Mouse (Mus musculus) lung, postnatal 10 days (tissue): Measurements from ENCODE around the gene Serpini1.
"Not testable (repeated sequence)": the region's sequence is repeated elsewhere in the genome, so short reads cannot be mapped to it uniquely, and the experiment has no call there.

Experiments used
- DNase-seq: peaks from one replicate; pipeline ENCODE4 v3.0.0; 2021

Serpini1 gene

DNA sequence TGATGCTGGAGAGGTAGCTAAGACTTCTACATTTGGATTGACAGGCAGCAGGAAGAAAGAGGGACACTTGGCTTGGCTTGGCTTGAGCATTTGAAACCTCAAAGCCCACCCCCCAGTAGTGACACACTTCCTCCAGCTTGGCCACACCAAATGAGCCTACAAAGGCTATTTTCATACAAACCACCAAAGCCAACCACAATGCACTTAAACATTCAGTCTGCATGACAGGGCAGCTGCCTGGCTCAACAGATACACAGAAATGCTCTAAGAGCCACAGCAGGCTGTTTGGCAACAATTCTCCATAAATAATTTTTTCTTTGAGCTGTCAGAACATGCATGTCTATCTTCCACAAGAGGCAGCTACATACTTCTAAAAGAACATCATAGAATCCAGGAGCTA lies 90.2 kb downstream of the Serpini1 start:
- no peak for DNase-seq

DNA sequence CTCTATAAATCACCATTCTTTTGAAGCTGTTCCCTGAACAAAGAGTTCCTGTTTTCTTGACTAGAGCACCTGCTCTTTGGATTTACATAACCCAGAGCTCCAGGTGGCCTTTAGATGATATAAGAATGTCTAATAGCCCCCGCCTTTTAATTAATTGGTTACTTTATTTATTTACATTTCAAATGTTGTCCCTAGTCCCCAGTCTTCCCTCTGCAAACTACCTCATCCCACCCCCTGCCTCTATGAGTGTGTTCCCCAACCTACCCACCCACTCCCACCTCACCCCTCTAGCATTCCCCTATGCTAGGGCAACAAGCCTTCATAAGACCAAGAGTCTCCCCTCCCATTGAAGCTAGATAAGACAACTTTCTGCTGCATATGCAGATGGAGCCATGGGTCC lies 90.9 kb downstream of the Serpini1 start:
- DNase-seq, result no peak

DNA sequence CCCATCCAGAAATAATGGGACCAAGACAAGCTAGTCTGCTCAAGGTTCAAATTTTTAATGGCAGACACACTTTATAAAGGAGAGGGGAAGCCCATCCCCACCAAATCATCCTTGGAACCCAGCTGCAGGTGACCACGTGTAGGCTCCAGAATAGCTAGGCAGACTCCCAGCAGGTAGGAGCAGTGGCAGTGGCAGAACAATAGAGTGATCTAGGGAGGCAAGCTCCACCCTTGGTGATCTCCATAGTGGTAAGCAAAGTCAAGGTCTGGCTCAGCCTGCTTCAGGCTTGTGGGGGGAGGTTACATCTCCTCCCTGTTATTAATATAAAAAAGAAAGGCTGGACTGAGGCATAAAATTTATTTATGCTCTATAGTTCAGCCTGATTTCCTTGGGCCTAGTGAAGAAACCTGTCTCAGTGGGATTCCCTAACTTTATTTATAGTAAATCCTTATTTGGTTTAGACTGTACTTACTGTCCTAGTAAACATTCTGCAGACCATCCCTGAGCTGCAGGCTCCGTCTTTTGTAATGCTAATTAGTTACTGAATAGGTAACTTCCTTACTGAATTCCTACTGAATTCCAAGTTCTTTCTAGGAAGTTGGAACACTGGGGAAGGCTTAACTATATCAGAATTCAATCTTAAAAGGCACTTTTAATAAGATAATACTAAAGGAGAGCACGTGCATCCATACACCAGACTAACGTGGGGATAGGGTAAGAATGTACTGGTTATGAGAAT lies 93.2 kb downstream of the Serpini1 start:
- DNase-seq, result not testable (repeated sequence)

DNA sequence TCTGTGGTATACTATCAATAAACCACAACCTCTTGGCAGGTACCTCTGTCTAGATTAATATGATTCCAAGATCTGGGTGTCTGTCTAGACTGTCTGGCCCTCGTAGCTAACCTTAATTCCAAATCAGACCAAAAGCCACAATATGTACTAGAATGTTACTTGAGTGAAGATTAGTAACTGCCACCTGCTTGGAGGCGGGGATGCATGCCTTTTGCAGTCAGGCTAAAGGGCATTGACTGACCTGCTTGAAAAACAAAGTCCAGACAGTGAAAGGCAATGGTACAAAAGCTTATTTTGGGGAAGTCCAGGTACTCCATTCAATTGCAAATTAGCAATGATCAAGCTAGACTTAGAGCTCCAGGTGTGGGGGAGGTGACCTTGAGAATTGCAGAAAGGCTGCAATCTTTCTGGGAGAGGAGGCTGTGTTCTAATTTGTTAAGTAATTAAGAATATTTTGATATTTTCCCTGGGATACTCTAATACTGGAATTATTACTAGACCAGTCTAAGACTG lies 94.3 kb downstream of the Serpini1 start:
- no peak for DNase-seq

DNA sequence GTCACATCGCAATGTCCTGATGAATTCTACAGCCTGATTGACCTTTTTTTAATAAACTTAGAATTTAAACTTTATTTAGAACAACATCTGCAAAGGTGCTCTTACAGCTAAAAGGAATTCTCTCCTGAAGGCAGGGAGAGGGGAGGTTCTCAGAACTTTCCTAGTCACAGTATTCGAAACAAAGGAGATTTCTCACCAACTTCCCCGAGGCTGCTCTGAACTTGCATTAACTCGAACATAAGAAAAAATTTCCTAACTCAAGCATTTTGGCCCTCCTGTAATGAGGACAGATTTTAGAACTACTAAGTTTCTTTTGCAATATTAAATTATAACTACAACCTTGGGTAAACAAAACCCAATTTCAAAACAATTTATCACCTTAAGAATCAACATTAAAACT lies 96.6 kb downstream of the Serpini1 start:
- DNase-seq, result not testable (repeated sequence)

DNA sequence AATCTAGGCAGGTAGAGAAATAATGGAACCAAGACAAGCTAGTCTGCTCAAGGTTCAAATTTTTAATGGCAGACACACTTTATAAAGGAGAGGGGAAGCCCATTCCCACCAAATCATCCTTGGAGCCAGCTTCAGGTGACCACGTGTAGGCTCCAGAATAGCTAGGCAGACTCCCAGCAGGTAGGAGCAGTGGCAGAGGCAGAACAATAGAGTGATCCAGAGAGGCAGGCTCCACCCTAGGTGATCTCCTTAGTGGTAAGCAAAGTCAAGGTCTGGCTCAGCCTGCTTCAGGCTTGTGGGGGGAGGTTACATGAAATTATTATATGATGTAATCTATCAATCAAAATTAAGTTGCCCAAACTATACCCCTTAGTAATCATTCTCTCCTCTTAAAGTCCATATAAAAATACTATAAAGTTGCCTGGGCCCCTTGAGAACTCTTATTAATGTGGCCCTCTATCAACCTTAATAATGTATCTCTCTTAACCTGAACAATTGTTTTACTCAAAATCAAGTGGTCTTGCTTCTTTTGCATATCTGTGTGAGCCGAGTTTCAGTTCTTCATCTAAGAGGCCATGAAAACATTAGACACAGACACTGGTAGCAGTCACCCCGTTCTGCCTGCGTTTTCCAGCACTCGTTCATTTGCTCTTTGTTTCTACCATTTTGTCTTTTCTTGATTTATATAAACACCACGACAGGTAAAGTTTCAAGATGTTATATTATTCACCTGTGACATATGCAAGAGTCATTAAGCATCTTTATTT lies 98.4 kb downstream of the Serpini1 start:
- no peak for DNase-seq

DNA sequence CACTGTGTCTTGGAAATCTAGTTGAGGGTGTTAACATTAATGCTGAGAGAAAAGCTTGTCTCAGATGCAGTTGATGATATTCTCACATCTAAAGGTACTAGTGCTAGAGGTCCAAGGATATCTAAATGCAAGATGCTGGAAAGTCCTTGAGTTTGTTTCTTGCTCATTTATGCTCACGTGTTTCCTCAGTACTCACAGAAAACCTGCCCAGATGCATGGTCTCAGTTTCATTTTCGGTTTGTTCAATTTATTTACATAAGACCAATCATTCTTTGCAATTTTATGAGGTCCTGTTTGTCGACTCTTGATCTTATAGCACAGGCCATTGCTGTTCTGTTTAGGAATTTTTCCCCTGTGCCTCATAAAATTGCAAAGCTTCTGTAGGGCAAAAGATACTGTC lies 109.6 kb downstream of the Serpini1 start:
- DNase-seq, result no peak

DNA sequence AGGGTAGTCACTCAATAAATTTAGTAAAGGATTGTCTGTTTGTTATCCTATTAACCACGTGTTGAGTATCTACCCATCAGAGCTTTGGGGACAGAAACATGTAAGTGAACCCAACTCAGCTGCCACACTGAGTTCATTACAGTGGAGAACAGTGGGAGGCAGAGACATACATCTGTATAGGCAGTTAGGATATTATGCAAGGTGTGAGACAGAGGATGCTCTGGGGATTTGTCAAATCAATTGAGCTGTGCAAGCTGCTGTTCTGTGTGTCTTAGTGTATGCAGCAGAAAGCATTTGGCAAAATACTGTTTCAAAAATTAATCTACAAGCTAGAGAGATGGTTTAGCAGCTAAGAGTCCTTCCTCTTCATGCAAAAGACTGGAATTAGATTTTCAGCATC lies 113.1 kb downstream of the Serpini1 start:
- no peak for DNase-seq

DNA sequence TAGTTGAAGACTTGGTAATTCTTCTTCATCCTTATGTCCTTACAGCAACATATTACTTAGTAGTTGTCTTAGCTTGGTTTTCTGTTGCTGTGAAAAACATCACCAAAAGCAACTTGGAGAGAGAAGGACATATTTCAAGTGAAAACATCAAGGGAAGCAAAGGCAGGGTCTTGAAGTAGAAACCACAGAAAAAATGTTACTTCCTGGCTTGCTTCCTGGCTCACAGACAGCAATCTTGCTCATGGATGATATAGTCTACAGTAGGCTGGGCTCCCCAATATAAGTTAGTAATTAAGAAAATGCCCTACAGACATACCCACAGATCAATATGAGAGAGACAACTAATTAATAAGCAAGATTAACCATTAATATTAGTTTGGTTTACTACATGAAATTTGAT lies 125.5 kb downstream of the Serpini1 start:
- DNase-seq, result no peak

DNA sequence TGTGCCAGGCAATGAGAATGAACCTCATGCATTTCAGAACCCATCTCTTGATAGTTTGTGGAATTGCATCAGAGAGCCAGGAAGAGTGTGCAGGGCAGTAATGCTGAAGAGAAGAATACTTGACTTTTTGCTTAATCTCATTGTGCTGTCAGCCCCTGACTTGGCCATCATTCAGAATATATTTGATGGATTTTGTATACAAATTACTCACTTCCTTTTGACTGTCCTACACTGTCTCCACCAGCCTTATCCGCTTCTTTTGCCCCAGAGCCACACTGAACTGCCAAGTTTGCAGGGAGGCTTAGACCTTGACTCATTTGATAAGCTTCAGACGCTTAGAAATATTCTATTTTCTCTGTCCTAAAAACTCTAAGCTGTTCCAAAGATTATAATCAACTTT lies 129.4 kb downstream of the Serpini1 start:
- DNase-seq, result no peak

DNA sequence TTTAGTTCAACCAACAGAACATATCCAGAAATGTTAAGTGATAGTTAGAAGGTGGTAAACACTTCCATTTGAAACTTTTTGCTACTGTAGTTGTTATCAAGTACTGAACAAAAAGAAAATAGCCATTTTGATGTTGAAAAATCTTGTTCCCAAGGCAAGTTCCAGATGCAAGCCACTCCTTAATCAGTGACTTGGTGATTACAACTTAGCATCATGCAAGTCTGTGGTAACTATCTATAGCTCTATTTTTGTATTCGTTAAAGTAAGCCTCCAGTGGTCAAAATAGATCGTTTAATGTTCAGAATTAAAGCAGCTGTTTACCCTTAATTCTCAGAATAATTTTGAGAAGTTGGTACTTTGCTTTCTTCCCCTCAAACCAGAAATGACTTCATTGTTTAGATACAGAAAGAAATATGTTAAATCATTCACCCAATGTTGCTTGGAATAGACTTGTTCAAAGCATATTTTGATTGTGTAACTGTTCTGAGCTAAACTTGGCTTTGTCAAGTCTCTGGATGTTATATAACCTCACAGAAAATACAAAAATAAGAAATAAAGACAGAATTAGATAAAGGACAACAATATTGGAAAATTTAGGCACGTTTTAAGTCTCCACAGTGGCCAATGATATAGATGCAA lies 130.0 kb downstream of the Serpini1 start:
- DNase-seq, result no peak

DNA sequence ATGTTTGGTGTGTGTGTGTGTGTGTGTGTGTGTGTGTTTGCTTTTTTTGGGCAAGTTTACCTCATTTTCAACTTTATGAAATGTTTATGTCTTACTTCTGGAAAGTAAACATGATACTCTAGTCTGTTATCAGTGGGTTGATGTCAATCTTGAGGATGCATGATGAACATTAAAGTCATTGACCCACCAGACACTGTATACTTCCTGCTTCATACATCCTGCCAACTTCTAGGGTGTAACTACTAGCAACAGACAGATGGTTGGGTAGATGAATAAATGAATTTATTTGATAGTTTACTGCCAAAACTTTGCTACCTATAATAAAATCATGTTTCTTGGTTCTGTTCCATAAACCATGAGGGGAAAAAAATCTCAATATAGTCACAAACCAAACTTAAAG lies 133.0 kb downstream of the Serpini1 start:
- DNase-seq, result no peak

DNA sequence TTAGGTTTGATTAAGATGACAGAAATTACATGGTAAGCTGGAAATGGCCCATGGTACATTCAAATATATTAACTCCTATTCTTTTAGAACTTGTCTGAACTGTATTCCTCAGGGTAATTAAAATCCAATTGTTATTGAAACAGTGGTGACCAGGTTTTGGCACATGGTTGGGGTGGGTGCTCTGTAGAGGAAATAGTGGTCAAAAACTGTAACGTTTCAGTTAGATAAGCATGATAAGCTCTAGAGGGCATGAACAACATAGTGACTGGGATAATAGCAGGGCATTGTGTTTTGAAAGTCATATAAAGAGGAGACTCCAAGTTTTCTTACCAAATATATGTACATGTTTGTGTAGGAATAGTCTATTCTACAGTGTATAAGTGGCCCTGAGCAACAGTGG lies 134.7 kb downstream of the Serpini1 start:
- DNase-seq, result no peak
